Mouse (Mus musculus): ENCODE results near the gene Rhov.
A peak's percentile ranks its signal among the peaks of the same experiment; 100 is the strongest.

Gene Rhov

DNA sequence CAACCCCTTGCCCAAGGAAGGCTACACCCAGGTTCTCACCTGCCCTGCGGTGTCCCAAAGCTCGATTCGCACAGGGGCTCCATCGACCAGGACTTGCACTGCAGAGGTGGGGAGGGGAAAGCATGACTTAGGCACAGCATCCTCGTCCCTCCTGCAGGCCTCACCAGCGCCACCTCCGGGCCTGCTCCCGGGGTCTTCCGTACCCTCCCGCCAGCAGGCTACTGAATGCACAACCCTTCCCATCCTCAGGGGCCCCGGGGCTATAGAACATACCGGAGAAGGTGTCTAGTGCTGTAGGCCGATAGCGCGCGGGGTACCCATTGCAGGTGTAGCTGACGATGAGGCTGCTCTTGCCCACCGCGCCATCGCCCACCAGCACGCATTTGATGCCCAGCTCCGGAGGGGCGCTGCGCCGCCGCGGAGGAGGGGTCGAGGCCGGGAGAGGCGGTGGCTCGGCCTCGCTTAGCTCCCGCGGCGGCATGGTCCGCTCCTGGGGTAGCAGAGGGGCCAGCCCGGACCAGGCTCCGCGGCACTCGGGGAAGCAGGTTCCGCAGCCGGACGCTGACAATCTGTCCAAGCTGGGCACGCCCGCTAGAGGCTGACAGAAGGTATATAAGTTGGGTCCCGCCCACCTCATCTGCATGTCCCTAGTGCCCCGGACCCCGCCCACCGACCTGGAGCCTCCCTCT is at the start of gene Rhov:
Rhov (minus strand) TSS at position 630 of the 689 bp plus-strand sequence.
- peak; percentile 37 for DNase-seq (ENCODE audit: low read depth, low spot score)

DNA sequence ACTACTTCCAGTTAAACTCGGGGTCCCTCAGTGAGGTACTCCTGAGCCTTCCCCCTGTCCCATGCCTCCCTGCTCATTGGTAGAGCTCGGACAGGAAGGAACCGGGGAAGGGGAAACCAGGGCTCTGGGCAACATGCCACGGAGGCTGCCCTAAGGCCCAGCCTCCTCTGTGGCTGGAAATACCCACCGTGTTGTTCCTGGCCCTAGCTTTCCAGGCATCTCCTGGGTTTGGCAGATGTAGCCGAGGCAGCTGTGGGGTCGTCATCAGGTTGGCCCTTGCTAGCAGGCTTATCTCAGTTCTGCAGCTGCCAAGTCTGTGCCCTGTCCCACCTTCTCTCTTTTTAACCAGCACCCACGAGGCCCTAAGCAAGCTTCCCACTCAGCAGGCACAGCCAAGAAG is 49.5 kb upstream of the Rhov start:
- DNase-seq (ENCODE audit: low read depth, low spot score), result no peak

DNA sequence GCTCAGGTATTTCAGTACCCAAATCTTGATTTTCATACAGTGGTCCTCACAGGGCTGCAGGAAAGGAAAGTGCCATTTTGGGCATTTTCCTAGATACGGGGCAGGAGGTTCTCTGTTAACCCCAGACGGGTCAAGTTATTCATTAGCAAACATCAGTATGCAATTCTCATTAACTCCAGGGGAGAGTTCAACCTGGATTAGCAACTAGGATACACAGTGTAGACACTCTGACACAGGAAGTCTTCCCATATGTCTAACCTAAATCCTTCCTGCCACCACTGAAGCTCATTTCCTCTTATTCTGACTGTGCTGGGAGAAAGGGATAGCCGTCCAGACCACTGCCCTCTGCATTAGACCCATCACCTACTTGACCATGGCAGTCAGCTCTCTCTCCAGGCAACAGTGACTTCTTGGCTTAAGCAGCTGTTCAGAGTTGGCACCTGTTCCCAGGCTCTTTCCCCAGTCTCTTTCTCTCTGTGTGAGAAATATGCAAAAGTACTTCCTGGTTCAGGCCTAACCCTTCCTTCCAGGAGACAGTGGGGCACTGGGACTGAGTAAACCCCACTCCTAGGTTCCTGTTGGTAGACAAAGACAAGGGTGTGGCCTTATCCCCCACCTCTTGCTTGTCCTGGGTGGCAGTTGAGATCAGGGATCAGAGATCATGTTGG is 47.1 kb upstream of the Rhov start:
- DNase-seq (ENCODE audit: low read depth, low spot score), result no peak

DNA sequence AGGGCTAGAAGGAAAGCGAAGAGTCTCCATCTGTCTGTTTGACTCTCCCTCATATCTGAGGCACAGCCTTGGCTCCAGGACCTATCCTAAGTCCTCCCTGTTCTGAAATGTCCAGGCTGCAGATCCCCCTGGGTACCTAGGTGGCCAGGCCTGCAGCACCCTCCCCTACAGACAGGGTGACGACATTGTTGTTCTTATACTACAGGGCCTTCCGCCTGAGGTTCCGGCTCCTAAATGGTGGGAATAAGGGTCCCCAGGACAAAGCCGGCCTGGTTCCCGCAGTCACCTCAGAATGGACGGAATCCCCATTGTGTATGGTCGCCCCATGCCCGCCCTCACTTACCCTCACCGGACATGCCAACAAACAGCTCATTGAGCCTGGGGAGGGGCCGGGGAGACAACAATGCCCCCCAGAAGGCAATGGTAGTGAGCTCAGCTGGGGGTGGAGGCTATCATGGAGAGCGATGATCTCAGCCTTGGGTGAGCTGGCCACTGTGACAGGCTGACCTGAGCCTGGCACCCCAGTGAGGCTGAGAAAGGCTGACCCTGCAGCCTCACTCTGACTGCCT is 43.8 kb upstream of the Rhov start:
- DNase-seq (ENCODE audit: low read depth, low spot score), result no peak

DNA sequence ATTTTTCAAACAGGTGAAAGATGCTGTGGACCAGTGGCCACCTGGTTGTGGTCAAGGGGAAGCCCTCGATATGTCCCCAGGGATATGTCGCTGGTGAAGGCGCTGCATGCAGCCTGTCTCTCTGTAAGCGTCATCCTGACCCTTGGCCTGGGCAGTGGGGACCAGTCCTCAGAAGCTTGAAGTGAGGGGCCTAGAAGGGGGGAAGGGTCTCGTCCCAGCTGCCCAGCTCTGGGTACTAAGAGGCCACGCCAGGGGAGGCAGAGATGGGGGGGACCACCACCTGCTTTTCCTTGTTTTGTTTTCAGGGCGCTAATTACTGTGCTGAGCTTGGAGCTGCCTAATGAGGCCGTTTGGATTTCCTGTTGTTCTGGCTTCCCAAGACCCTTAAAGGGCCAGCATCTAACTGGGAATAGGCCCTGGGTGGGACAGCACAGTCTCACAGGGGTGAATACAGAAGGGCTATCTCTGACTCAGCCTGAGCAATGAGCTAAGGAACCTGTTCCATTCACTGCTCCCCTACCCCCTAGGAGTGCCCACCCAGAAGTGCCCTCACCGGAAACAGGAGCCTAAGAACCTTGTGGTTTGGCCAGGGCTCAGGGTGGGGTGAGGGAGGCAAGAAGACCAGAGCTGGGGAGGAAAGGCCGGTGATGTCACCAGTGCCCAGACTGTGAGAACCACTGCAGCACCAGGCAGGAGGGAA is 42.9 kb upstream of the Rhov start:
- no peak for DNase-seq (ENCODE audit: low read depth, low spot score)

DNA sequence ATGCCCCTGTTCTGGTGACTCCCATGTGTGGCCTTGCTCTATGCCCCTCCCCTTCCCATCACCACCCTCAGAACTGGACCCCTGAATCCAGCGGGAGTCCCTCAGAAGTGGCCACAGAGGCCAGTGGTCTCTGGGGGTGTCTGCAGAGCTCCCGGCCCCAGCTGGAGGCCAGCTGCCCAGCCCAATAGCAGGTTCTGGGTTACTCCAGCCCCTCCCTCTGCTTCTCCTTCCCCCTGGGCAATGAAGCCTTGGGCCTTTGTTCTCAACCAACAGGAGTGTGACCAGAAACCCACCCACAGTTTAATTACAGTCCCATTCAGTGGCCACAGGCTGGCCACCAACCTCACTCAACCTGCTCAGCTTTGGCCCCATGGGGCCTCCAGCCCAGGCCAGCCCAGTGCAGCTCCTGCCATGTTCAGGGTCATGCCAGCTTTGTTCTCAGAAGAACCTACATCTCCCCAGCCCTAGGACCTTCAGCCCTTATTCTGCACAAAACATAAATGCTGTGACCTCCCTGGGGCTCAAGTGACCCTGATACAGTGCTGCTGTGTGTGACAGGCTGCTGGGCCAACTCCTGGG is 41.4 kb upstream of the Rhov start:
- DNase-seq (ENCODE audit: low read depth, low spot score), result no peak

DNA sequence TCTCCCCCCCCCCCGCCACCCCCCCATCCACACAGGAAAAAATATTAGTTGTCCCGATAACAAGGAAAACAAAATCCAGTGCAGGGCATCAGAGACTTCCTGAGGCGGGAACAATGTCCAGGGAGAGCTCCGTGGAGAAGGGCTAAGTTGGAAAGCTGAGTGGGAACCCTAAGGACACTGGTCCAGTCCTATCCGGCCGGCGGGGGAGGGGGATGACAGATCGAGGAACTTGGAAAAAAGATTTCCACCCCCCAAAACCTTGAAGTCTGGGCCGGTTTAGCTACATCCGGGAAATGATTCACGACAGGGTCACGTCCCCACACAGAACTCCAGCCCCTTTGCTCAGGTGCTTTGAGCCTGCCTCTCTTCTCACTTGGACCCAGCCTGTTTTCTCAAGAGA is 40.5 kb upstream of the Rhov start:
- no peak for DNase-seq (ENCODE audit: low read depth, low spot score)

DNA sequence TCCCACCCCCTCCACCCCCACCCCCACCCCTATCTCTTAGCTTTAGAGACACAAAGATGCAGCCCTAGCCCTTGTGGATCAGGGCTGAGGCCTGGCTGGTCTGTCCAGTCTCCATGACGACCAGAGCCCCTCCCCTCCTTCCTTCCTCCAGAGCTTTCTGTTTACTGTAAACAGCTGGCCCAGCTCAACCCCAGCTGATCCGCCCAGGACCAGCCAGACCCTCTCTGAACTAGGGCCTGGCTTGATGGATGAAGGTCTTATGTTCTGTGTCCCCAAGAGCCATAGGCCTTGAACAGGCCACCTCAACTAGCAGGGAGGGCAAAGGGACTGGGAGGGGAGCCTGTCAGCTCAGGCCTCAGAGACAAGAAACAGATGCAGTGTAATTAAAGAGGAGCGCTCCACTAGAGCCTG is 33.7 kb upstream of the Rhov start:
- no peak for DNase-seq (ENCODE audit: low read depth, low spot score)

DNA sequence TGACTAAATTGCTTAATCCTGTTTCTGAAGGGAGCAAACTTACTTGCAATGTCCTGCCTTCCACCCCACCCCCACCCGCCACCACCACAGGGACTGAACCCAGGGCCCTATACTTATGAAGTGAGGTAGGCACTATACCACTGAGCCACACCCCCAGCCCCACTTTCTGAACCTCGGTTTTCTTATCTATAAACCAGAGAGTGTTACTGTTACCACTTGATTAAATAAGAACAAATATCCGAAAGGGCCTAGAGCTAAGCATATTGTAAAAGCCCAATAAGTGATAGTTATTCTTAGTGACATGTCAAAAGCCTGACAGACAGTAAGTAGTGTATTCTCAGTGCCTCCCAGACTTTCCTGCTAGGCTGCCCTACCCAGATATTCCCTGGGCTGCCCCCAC is 33.3 kb upstream of the Rhov start:
- no peak for DNase-seq (ENCODE audit: low read depth, low spot score)

DNA sequence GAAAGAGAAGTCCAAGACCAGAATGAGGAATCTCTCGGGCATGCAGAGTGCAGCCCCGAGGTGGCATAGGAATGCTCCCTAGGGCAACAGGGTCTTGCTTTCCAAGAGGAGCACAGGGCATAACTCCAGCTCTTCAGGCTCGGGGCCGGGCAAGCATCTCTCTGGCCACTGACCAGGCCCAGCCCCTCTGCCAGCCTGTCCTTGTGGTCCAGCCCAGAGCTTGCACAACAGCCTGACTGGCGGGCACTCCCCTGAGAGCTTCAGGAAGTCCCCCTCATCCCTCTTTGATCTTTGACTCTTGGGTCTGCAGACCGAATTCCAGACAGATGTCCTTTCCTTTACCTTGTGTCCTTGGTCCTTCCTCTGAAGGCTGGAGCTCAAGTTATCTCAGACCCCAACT is 31.8 kb upstream of the Rhov start:
- no peak for DNase-seq (ENCODE audit: low read depth, low spot score)

DNA sequence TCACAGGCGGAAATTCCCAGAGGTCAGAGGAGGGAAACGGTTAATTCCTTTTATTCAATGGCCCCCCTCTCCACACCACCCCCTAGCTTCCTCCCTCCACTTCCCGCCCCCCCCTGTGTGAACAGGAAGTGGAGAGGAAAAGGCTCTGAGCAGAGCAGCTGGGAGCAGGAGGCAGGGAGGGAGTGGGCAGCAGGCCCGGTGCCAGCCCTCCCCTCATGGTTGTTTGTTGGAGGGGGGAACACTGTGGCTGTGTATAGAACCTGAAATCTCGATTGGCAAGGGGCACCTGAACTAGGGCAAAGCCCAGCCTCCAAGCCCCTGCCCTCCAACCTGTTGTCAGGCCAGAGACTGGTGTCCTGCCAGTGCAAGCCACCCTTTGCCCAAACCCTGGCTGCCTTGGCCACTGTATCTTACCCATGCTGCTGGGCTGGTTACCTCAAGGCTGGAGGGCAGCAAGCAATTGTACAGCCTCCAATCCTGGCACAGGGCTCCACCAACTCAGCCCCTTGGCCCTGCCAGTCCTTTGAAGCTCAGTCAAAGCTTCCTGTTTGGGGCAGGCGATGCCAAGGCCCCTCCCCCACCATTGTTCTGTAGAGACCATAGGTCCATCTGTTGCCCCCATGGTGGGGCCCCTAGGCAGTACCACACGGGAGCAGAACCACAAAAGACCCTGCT is 29.9 kb upstream of the Rhov start:
- DNase-seq (ENCODE audit: low read depth, low spot score), result no peak

DNA sequence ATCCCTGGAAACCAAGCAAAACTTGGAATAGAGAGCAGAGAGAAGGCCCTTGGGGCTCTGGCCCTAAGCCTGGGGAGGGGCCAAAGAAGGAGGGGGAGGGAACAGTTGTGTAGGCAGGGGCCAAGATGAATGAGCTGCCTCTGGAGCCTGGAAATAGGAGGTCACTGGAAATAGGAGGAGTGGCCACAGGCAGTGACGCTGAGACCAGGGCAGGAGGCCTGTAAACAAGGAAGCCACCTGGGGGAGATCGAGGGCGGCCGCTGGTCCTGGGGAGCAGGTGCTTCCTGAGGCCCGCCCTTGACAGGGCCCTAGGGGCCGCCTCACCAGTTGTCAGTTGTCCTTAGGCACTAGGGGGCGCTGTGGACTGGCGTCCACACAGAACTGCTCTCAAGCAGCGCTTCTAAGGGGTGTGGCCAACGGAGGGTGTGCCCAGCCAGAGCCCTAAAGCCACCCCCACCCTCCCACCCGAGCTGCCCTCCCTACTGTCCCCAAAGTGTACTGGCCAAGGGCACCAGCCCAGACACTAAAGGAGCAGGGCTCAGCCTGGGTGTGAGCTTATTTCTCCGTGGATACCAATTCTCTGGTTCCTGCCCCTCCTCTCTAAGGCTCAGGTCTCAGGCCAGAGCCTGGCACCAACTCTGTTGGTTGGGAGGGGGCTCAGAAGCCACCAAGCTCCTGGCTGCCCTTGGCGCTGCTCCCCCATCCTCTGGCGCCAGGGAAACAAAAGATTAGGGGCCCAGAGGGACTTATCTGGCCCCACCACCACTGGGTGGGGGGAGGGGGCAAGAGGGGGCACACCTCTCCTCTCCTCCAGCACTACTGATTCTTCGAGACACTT is 29.1 kb upstream of the Rhov start:
- peak; percentile 87 for DNase-seq (ENCODE audit: low read depth, low spot score)

DNA sequence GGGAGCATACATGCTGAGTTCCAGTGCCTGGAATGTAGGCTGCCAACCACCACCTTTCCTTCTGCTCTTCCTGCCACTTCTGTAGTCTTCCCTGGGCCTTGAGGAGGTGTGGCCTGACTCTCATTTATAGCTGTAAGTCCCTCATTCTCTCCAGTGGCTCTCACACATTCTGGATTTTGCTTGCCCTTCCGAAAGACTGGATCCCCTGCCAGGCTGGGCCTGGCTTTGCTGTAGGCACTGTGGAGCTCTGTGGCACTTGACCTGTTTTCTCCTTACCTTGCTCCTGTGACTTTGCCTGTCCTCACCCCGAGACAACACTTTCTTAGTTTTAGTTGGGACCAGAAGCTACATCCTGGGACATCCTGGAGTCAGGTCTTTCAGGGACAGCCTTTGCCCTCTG is 27.8 kb upstream of the Rhov start:
- DNase-seq (ENCODE audit: low read depth, low spot score), result no peak

DNA sequence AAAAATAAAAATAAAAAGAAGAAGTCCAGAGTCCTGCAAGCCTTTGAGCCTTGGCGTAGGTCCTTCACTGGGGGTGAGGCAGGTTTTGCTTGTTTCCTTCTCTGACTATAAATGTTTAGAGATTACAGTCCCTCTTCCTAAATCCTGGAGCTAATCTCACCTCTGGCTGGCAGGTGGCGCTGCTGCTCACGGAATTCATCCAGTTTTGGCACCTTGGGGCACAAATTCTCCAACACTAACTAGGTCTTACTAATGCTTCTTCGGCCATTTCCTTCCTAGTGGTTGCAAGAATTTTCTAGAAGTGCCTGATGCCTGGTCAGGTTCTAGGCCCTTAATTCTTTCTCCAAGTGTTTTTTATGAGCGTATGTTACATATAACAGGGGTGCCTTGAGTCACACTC is 27.3 kb upstream of the Rhov start:
- DNase-seq (ENCODE audit: low read depth, low spot score), result no peak

DNA sequence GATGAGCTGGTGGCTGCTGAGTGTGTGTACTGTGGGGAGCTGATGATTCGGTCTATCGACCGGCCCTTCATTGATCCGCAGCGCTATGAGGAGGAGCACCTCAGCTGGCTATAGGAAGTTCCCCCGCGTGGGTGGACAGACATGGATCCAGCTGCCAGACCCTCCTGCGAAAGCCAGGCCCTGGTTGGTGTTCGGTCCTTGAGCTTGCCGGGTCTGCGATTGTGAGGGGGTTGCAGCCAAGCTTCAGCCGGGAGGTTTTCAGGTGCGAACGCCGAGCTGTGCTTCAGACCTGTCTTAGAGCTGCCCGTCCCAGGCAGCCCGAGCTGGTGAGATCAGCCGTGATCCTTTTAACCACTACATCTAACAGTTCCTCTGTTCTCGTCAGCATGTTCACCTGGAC is 26.4 kb upstream of the Rhov start:
- DNase-seq (ENCODE audit: low read depth, low spot score), result no peak

DNA sequence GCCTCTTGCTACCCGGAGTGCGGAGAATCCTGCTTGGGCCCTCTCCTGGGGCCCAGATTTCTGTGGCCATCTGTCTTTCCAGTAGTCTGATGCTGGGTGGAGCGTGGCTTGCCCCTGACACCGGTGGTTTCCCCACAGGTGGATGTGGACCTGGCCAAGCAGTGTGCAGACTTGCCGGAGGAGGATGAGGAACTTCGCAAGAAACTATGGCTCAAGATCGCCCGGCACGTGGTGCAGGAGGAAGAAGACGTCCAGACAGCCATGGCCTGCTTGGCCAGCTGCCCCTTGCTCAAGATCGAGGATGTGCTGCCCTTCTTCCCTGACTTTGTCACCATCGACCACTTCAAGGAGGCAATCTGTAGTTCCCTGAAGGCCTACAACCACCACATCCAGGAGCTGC is 25.7 kb upstream of the Rhov start:
- DNase-seq (ENCODE audit: low read depth, low spot score), result no peak

DNA sequence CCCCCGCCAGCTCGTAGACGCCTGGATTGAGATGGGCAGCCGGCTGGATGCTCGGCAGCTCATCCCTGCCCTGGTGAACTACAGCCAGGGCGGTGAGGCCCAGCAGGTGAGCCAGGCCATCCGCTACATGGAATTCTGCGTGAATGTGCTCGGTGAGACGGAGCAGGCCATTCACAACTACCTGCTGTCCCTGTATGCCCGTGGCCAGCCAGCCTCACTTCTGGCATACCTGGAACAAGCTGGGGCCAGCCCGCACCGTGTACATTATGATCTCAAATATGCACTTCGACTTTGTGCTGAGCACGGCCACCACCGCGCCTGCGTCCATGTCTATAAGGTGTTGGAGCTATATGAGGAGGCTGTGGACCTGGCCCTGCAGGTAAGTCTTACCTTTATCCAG is 23.3 kb upstream of the Rhov start:
- no peak for DNase-seq (ENCODE audit: low read depth, low spot score)

DNA sequence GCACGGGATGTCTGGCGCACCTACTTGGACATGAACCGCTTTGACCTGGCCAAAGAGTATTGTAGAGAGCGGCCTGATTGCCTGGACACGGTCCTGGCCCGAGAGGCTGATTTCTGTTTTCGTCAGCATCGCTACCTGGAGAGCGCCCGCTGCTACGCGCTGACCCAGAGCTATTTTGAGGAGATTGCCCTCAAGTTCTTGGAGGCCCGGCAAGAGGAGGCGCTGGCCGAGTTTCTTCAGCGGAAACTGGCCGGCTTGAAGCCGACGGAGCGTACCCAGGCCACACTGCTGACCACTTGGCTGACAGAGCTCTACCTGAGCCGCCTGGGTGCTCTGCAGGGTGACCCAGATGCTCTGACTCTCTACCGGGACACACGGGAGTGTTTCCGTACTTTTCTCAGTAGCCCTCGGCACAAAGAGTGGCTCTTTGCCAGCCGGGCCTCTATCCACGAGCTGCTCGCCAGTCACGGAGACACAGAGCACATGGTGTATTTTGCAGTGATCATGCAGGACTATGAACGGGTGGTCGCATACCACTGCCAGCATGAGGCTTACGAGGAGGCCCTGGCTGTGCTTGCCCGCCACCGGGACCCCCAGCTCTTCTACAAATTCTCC is 22.8 kb upstream of the Rhov start:
- no peak for DNase-seq (ENCODE audit: low read depth, low spot score)

DNA sequence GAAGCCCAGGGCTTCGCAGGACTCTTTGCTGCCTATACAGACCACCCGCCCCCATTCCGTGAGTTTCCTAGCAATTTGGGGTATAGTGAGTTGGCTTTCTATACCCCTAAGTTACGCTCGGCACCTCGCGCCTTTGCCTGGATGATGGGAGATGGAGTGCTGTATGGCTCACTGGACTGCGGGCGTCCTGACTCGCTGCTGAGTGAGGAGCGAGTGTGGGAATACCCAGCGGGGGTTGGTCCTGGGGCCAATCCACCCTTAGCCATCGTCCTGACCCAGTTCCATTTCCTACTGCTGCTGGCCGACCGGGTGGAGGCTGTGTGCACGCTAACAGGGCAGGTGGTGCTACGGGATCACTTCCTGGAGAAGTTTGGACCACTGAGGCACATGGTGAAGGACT is 22.2 kb upstream of the Rhov start:
- DNase-seq (ENCODE audit: low read depth, low spot score), result no peak

DNA sequence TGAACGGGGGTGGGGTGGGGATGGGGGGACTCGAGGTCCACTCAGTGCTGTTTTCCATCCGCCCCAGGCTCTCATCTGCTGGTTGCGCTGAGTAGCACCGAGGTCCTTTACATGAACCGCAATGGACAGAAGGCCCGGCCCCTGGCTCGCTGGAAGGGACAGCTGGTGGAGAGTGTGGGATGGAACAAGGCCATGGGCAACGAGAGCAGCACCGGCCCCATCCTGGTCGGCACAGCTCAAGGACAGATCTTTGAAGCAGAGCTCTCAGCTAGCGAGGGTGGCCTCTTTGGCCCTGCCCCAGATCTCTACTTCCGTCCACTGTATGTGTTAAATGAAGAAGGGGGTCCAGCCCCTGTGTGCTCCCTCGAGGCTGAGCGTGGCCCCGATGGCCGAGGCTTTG is 21.8 kb upstream of the Rhov start:
- no peak for DNase-seq (ENCODE audit: low read depth, low spot score)

Measured in forelimb bud, embryonic 11.5 days (tissue).